ENCODE assay signal across 9 mouse cellular contexts in genomic region chr4:135985769-135986168, GRCm38 (mm10). TPM values are rescaled to one million over a fixed set of nuclear protein-coding genes. Genes with fewer than 3 reads are reported as not detected.
DNase-seq lines count a peak whose midpoint lies in the region; ATAC-seq lines count a peak whose summit lies in the region.
"Had no signal": no experiment of that assay in that cellular context is flagged by ENCODE, and none has a peak within 500 bp of the region (broad histone marks: within the 10 kb centered on the region; RNA-seq: fewer than 3 reads in every experiment).

No protein-coding gene starts in this region.

- no peaks in the 10 kb centered on the region for H3K27me3 ChIP-seq in liver, embryonic 11.5 days (replicated peaks; ENCODE audit: control insufficient read depth, insufficient read depth, low read length)
- H3K27me3 ChIP-seq in embryonic facial prominence, embryonic 15.5 days, result no peaks in the 10 kb centered on the region
- H3K27me3 ChIP-seq in limb, embryonic 10.5 days (ENCODE audit: low read depth, poor library complexity, severe bottlenecking), result no peaks in the 10 kb centered on the region
- no peaks in the 10 kb centered on the region for H3K27me3 ChIP-seq in neural tube, embryonic 14.5 days (ENCODE audit: control insufficient read depth, insufficient read depth, low read length)

- WGBS in liver, embryonic 11.5 days, result 81% methylated on average over 7 of the region's 7 CpGs
- 85% methylated on average over 7 of the region's 7 CpGs for WGBS in embryonic facial prominence, embryonic 15.5 days
- 94% methylated on average over 7 of the region's 7 CpGs for WGBS in limb, embryonic 10.5 days
- 91% methylated on average over 7 of the region's 7 CpGs for WGBS in neural tube, embryonic 14.5 days

- H3K27ac ChIP-seq in liver, embryonic 11.5 days (ENCODE audit: low read depth, low read length), result peak overlapping the region; percentile 85; the same call in 1 of the 2 replicates
- H3K27ac ChIP-seq in embryonic facial prominence, embryonic 15.5 days (replicated peaks), result no peak overlapping the region
- H3K27ac ChIP-seq in limb, embryonic 10.5 days, result no peak overlapping the region
- H3K27ac ChIP-seq in neural tube, embryonic 14.5 days (ENCODE audit: low read depth, low read length), result no peak overlapping the region

- H3K9ac ChIP-seq in liver, embryonic 11.5 days (ENCODE audit: low read depth, low read length), result peak overlapping the region; percentile 99
- H3K9ac ChIP-seq in embryonic facial prominence, embryonic 15.5 days, result no peak overlapping the region
- H3K9ac ChIP-seq in neural tube, embryonic 14.5 days (replicated peaks; ENCODE audit: low read depth, low read length), result no peak overlapping the region

- H3K9me3 ChIP-seq in liver, embryonic 11.5 days (ENCODE audit: control insufficient read depth, low read length), result no peaks in the 10 kb centered on the region
- no peaks in the 10 kb centered on the region for H3K9me3 ChIP-seq in embryonic facial prominence, embryonic 15.5 days (replicated peaks)
- no peaks in the 10 kb centered on the region for H3K9me3 ChIP-seq in limb, embryonic 10.5 days (replicated peaks)
- no peaks in the 10 kb centered on the region for H3K9me3 ChIP-seq in neural tube, embryonic 14.5 days (ENCODE audit: control insufficient read depth, low read length)

- peak overlapping the region; percentile 87 for H3K4me2 ChIP-seq in liver, embryonic 11.5 days
- H3K4me2 ChIP-seq in embryonic facial prominence, embryonic 15.5 days (replicated peaks), result peak overlapping the region; percentile 71
- H3K4me2 ChIP-seq in neural tube, embryonic 14.5 days (ENCODE audit: low read depth, low read length), result peak overlapping the region; percentile 91

- peaks cover 17% of the 10 kb centered on the region for H3K36me3 ChIP-seq in liver, embryonic 11.5 days (ENCODE audit: control insufficient read depth, insufficient read depth, low read length)
- H3K36me3 ChIP-seq in embryonic facial prominence, embryonic 15.5 days, result peaks cover 27% of the 10 kb centered on the region
- peaks cover 50% of the 10 kb centered on the region for H3K36me3 ChIP-seq in limb, embryonic 10.5 days
- 0 out of 2 replicates have a peak, but pooled peaks cover 4% of the 10 kb centered on the region for H3K36me3 ChIP-seq in neural tube, embryonic 14.5 days (ENCODE audit: control insufficient read depth, insufficient read depth, low read length)

- DNase-seq in liver, embryonic 11.5 days (ENCODE audit: low spot score), result no peak
- DNase-seq in liver, result no peak
- no peak for DNase-seq in limb, embryonic 10.5 days (ENCODE audit: low spot score)
- DNase-seq in layer of hippocampus, postnatal 36 days, result no peak
- DNase-seq in left cerebral cortex, postnatal 25 days (ENCODE audit: low spot score in 2 of 2), result no peak
- DNase-seq in cerebellum, postnatal 36 days, result no peak
- DNase-seq: thymus, postnatal 14 days had no signal

- H3K4me3 ChIP-seq in liver, embryonic 11.5 days (ENCODE audit: low read depth, low read length), result peak overlapping the region; percentile 77
- H3K4me3 ChIP-seq in embryonic facial prominence, embryonic 15.5 days (replicated peaks), result peak overlapping the region; percentile 97
- H3K4me3 ChIP-seq in limb, embryonic 10.5 days, result peak overlapping the region; percentile 79
- peak overlapping the region; percentile 92 for H3K4me3 ChIP-seq in neural tube, embryonic 14.5 days (ENCODE audit: low read depth, low read length)

- intact Hi-C loops in left cerebral cortex, postnatal 25 days (cut with DNase I), result no loop called here

- no peak for ATAC-seq in liver, embryonic 11.5 days (replicated peaks; ENCODE audit: low FRiP score)
- ATAC-seq in embryonic facial prominence, embryonic 15.5 days (ENCODE audit: insufficient number of reproducible peaks, low FRiP score, low TSS enrichment, low read depth), result no peak
- no peak for ATAC-seq in neural tube, embryonic 14.5 days (ENCODE audit: low read depth)

- H3K4me1 ChIP-seq in liver, embryonic 11.5 days (replicated peaks; ENCODE audit: control insufficient read depth, insufficient read depth, low read length), result peaks cover 21% of the 10 kb centered on the region
- peaks cover 18% of the 10 kb centered on the region for H3K4me1 ChIP-seq in embryonic facial prominence, embryonic 15.5 days
- H3K4me1 ChIP-seq in limb, embryonic 10.5 days, result peaks cover 23% of the 10 kb centered on the region
- peaks cover 14% of the 10 kb centered on the region for H3K4me1 ChIP-seq in neural tube, embryonic 14.5 days (ENCODE audit: control insufficient read depth, insufficient read depth, low read length)

RNA-seq across cellular contexts. Expression of gene Pithd1, which starts 1.3 kb away (rescaled TPM):
- 96.9 and 106 TPM in 2 replicates for polyA plus RNA-seq in liver, embryonic 11.5 days (2014; fragmentation: Nextera tagmentation; extraction: Ambion mirVana)
- 52.7 and 56.7 TPM in 2 replicates for polyA plus RNA-seq in embryonic facial prominence, embryonic 15.5 days (2015; fragmentation: Nextera tagmentation; extraction: Ambion mirVana)
- 73.2 and 73.6 TPM in 2 replicates for polyA plus RNA-seq in limb, embryonic 10.5 days (2016; fragmentation: Nextera tagmentation; extraction: Ambion mirVana)
- polyA plus RNA-seq in neural tube, embryonic 14.5 days (2014; fragmentation: Nextera tagmentation; extraction: Ambion mirVana), result 73.3 and 73.6 TPM in 2 replicates
- total RNA-seq in layer of hippocampus, postnatal 36 days (2021), result 10 to 100 TPM; 87.4 to 89.4 TPM
- total RNA-seq in left cerebral cortex, postnatal 25 days (2021), result 10 to 100 TPM; 82.1 to 84.3 TPM

RNA-seq across cellular contexts. Expression of gene Lypla2, which starts 13.3 kb away (rescaled TPM):
- 104 and 106 TPM in 2 replicates for polyA plus RNA-seq in liver, embryonic 11.5 days (2014; fragmentation: Nextera tagmentation; extraction: Ambion mirVana)
- polyA plus RNA-seq in embryonic facial prominence, embryonic 15.5 days (2015; fragmentation: Nextera tagmentation; extraction: Ambion mirVana), result 119 and 126 TPM in 2 replicates
- 199 and 214 TPM in 2 replicates for polyA plus RNA-seq in limb, embryonic 10.5 days (2016; fragmentation: Nextera tagmentation; extraction: Ambion mirVana)
- 197 and 210 TPM in 2 replicates for polyA plus RNA-seq in neural tube, embryonic 14.5 days (2014; fragmentation: Nextera tagmentation; extraction: Ambion mirVana)
- 100 to 1,000 TPM in 1 of 2 experiments, 10 to 100 TPM in 1; 93.4 to 106 TPM for total RNA-seq in layer of hippocampus, postnatal 36 days (2021)
- 10 to 100 TPM; 87.0 to 88.6 TPM for total RNA-seq in left cerebral cortex, postnatal 25 days (2021)

RNA-seq across cellular contexts. Expression of gene Gale, which starts 22.2 kb away (rescaled TPM):
- polyA plus RNA-seq in liver, embryonic 11.5 days (2014; fragmentation: Nextera tagmentation; extraction: Ambion mirVana), result 47.7 and 49.8 TPM in 2 replicates
- polyA plus RNA-seq in embryonic facial prominence, embryonic 15.5 days (2015; fragmentation: Nextera tagmentation; extraction: Ambion mirVana), result 44.7 and 48.0 TPM in 2 replicates
- polyA plus RNA-seq in limb, embryonic 10.5 days (2016; fragmentation: Nextera tagmentation; extraction: Ambion mirVana), result 38.7 and 39.2 TPM in 2 replicates
- 35.8 and 44.1 TPM in 2 replicates for polyA plus RNA-seq in neural tube, embryonic 14.5 days (2014; fragmentation: Nextera tagmentation; extraction: Ambion mirVana)
- total RNA-seq in layer of hippocampus, postnatal 36 days (2021), result 10 to 100 TPM; 17.7 to 20.7 TPM
- total RNA-seq in left cerebral cortex, postnatal 25 days (2021), result 10 to 100 TPM; 22.4 to 22.5 TPM

RNA-seq across cellular contexts. Expression of gene Eloa, which starts 35.8 kb away (rescaled TPM):
- 48.6 and 51.6 TPM in 2 replicates for polyA plus RNA-seq in liver, embryonic 11.5 days (2014; fragmentation: Nextera tagmentation; extraction: Ambion mirVana)
- 43.0 and 44.8 TPM in 2 replicates for polyA plus RNA-seq in embryonic facial prominence, embryonic 15.5 days (2015; fragmentation: Nextera tagmentation; extraction: Ambion mirVana)
- polyA plus RNA-seq in limb, embryonic 10.5 days (2016; fragmentation: Nextera tagmentation; extraction: Ambion mirVana), result 33.2 and 38.9 TPM in 2 replicates
- polyA plus RNA-seq in neural tube, embryonic 14.5 days (2014; fragmentation: Nextera tagmentation; extraction: Ambion mirVana), result 29.7 and 32.2 TPM in 2 replicates
- total RNA-seq in layer of hippocampus, postnatal 36 days (2021), result 10 to 100 TPM; 28.7 to 30.3 TPM
- 10 to 100 TPM; 27.3 to 28.8 TPM for total RNA-seq in left cerebral cortex, postnatal 25 days (2021)

RNA-seq across cellular contexts. Expression of gene Hmgcl, which starts 39.5 kb away (rescaled TPM):
- 97.1 and 104 TPM in 2 replicates for polyA plus RNA-seq in liver, embryonic 11.5 days (2014; fragmentation: Nextera tagmentation; extraction: Ambion mirVana)
- polyA plus RNA-seq in embryonic facial prominence, embryonic 15.5 days (2015; fragmentation: Nextera tagmentation; extraction: Ambion mirVana), result 78.2 and 79.8 TPM in 2 replicates
- 68.4 and 78.9 TPM in 2 replicates for polyA plus RNA-seq in limb, embryonic 10.5 days (2016; fragmentation: Nextera tagmentation; extraction: Ambion mirVana)
- 58.4 and 66.1 TPM in 2 replicates for polyA plus RNA-seq in neural tube, embryonic 14.5 days (2014; fragmentation: Nextera tagmentation; extraction: Ambion mirVana)
- 10 to 100 TPM; 35.5 to 36.4 TPM for total RNA-seq in layer of hippocampus, postnatal 36 days (2021)
- total RNA-seq in left cerebral cortex, postnatal 25 days (2021), result 10 to 100 TPM; 29.5 TPM
